Mouse (Mus musculus): Measurements from ENCODE around the gene Erbin. TPM values are rescaled to one million over a fixed set of nuclear protein-coding genes. Genes with fewer than 3 reads are reported as not detected.

Erbin gene
- total RNA-seq (2021): 10 to 100 TPM; 82.6 to 85.9 TPM

DNA sequence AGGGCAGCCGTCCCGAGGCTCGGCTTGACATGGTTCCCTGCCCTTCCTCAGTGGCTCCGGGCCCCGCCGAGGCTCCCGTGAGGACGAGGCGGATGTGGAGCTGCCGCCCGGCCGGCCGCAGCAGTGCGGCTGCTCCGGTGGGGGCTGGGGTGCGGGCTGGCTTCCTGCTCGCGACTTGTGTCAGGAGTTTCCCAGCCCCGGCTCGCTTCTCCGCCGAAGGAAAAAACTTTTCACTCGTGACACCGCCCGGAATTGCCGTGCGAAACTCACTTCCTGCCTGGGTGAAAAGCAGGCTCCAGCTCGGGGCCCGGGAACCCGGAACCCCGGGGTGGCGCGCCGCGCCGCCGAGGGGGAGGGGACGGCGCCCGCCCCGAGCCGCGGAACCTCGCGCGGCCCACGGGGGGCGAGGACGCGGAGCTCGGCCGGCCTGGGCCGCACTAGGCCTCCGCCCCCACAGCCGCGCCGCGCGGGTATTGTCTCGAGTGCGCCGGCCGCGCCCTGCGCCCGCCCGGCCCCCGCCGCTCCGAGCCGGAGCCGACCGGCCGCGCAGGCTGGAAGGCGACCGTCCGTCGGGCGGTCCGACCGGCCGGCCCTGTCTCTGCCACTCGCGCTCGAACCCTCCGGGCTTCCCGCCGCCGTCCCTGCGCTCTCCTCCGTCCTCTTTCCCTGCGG, at the start of gene Erbin:
Gene Erbin (minus strand): TSS at position 254 of the 672 bp plus-strand sequence.
- peak; percentile 84 for DNase-seq

DNA sequence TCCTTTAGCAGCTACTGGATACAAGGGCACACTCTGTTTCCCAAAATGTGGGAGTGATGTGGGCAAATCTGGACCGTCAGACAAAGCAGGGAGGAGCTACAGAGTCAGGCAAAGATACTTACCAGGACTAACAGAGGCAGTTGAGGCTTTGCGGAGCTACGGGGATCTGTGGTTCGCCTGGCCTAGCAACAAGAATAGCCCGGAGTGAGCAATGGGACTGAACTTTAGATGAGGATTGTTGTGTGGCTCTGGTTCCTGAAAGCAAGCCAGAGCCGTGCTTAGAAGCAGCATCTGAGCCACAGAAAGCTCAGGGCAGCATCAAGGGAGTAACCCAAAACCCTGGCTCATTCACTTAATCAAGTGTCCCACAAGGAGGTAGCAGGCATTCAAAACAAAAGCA, 49.6 kb upstream of the Erbin start:
- DNase-seq: no peak

DNA sequence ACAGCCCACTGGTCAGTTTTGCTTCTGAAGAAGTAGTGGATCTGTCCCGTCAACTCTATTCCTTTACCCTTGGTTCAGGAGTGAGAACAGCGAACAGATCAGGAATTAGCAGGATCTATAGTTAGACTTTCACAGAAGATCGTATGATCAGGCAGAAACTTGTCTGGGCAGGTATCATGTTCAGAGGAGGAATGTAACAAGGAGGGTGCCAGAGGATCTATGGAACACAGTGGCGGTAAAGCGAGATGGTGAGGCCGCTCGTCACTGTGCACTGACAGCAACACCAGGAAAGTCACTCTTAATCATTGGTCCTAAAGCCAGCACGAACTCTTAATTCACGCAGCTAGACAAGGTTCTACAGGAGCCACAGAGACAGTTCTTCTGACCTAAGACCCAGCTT, 47.7 kb upstream of the Erbin start:
- no peak for DNase-seq

DNA sequence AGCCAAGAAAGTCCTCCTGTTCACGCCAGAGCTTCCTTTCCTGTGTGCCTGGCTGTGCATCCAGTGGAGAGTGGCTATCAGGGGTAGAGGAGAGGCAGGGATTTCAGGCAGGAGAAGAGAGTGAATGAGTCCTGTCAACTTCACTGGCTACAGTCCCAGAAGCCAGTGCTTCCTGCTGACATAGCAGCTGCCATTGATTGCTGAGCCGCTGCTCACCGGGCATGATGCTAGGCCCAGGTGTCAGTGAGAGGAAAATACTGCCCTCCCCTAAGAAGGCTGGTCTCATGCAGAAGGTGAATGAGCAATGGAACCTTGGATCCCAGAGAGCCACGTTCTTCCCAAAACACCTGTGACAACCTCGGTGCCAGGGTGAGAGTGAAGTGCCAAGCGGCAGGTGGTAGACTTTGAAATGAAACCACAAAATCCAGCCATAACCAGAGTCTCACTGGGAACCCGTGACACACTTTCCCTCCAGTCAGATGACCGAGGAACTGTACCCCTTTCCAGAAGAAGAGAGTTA, 46.4 kb upstream of the Erbin start:
- no peak for DNase-seq

DNA sequence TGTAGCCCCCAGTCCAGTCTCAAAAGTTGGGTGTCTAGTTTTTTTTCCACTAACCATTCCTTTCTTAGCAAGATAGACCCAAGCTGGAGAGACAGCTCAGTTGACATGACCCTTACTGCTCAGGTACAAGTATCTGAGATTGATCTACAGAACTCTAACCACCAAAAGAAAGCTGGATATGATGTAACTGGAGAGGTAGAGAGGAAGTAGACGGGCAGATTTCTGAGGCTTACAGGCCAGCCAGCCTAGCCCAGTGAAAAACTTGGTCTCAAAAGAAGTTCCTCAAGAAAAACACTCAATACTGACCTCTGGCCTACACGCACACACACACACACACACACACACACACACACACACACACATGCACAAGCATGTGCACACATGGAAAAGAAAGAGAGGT, 44.9 kb upstream of the Erbin start:
- DNase-seq: no peak

DNA sequence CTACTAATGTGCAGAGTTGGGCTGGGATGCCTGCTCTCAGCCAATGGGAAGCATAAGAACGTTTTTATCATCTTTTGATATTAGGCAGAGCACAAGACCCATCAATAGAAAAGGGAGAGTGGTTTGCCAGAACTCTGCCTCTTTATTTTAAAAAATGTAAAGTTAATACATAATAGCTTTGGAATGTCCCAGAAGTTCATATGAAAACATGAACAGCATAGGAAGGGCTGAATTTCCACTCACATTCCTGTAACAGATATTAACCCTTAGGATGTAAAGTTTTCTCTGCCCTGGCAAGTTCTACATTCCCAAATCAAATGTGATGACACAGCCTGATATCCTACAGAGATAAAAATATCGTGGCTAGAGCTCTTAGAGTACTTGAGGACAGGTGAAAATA, 42.8 kb upstream of the Erbin start:
- DNase-seq: no peak

DNA sequence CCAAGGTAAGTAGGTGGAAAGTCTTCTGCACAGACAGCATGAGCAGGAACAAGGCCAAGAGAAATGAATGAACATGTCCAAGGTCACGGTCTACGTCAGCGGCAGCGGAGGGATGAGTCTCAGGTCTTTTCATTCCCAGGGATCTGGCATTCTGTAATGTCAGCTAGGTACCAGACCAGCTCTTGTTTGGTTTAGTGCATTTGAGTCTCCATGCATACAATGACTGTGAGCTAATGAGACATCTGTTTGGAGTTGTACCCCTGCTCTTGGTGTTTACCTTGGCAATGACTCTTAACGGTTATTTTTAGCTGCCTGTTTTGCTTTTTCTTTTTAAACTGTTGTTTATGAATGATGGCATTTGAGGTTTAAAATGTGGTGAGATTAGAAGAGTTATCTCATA, 39.5 kb upstream of the Erbin start:
- no peak for DNase-seq

DNA sequence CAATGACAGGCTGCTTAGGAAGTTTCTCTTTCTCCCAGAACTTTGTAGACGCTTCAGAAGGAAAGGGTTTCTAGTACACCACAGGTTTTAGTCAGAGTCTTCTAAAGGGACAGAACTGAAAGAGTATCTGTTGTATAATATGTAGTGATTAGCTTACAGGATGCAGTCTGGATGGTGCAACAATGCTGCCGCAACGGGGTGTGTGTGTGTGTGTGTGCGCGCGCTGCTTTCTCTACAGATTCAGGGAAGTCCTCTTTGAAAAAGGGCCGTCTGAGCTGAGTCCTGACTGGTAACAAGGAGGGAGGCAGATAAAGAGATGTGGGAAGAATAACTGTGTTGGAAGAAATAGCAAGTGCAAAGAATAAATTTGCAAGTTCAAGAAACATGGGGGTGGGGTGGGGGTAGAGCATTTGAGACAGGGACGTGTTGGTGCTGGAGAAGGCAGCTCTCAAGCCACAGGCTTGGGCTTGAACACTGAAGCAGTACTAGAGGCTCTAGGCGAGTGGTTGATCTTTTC, 38.4 kb upstream of the Erbin start:
- DNase-seq: no peak

DNA sequence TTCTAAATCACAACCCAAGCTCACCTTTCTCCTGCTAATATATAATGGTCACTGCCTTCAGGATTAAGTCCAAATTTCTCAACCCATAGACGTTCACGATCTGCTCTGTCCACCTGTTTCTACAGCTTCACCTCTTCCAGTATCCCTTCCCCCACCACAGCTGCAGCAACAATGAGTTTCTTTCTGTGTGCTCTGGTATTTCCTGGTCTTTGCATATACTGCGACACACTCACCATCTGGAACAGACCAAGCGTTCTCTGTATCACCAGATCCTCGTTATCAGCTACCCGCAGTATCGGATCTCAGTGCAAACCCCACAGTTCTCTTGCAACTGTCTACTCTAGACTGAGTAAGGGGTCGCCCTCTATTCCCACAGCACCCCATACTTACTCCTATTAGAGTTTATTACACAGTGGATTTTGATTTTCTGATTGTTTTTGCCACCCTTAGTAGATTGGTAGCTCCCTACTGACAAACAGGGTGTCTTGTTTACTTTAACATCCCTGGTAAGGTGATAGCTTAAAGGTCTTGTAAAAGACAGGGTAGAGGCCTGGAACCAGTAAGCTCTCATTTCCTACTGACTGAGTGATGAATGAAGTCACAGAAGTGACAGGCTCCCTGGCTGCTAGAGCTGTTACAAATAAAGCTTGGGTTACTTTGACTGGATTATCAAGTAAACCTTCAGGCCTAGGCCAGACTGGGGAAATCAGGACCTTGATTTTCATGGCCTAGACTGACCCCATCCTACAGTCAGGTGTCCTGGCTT, 37.0 kb upstream of the Erbin start:
- no peak for DNase-seq

DNA sequence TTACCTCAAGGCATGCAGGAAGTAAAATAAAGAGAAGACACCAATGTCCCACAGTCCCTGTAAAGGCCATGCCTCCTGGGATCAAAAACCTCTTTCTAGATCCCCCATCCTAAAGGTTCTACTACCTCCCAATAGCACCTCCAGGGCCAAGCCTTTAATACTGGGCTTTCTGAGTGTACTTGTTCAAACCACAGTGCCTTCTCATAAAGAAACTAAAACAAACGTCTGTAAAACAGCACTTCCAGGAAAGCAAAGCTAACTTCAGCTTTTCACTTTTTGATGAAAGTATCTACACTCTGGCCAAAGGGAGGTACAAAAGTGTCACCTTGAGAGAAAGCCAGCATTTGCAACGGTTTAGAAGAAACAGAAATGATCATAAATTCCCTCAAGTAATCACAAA, 35.3 kb upstream of the Erbin start:
- no peak for DNase-seq

DNA sequence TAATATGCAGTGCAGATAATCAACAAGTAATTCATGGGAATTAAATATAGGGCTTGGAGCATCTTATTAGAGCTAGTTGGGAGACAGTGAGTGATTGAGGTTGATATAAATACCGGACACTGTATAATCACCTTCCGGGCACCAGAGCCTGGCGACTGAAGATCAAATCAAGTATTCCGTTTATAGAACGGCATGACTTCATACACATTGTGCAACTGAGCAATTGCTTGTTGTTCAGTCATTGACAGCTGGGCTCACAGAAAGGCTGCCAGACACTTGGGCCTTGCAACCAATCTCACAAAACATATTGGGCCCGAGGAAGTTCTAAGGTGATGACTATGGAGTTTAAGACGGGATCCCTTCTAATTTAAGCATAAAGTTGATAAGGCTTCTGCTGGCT, 31.1 kb upstream of the Erbin start:
- no peak for DNase-seq

DNA sequence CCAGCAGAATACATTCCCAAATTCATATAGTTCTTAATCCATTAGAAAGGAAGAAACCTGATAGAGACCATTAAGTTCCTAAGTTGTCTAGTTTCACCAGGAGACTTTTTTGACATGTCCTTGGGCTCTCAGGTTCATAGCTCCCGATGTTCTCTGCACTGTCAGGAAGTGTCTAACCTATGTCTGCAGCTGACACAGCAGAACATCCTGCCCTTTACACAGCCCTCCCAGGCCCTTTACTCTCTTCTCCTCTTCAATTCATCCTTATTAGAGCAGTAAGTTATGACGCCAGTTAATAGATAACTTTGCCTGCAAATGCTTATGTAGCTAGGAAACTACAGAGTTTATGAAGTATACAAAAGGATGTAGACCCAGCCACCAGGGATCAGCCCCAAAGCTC, 20.5 kb upstream of the Erbin start:
- no peak for DNase-seq

DNA sequence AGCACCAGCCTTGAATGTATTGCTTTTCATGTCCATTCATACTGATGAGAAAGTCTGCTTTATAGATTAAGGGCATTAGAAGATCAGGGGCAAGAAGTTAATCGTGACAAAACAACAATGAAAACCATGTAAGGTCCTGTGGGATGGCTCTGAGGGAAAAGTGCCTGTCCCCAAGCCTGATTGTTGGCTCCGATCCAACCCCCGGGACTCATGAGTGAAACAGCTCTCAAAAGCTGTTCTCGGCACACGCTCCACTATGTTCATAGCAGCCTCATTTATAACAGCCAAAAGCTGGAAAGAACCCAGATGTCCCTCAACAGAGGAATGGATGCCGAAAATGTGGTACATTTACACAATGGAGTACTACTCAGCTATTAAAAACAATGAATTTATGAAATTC, 4.3 kb upstream of the Erbin start:
- DNase-seq: peak; percentile 39

DNA sequence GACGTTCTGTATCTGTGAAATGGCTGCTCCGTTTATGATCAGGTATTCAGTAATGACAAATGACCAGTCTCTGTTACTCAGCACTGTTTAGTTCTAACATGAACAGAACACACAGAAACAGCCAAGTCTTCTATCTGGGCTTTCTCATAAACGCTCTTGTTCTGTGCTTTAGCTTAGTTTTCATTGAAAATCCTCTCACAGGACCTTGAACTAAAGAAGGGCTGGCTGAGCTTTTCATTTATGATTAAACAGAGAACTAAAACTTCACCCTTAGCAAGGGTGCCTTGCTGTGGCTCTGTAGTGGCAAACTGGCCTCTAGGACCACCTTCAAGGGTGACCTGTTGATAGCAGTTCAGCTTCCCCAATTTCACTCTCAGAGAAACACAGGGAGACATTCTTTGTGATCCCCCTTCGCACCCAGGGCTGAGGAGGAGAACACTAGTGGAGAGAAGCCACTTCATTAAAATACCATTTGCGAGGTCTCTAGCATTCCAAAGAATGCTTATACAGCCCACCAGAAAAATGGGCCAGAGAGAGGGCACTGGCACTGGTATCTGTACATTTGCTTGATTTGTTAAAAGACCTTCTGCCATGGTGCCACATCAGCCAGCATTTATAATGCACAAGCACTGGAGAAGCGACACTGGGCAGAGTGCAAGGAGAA, 3.2 kb upstream of the Erbin start:
- no peak for DNase-seq

DNA sequence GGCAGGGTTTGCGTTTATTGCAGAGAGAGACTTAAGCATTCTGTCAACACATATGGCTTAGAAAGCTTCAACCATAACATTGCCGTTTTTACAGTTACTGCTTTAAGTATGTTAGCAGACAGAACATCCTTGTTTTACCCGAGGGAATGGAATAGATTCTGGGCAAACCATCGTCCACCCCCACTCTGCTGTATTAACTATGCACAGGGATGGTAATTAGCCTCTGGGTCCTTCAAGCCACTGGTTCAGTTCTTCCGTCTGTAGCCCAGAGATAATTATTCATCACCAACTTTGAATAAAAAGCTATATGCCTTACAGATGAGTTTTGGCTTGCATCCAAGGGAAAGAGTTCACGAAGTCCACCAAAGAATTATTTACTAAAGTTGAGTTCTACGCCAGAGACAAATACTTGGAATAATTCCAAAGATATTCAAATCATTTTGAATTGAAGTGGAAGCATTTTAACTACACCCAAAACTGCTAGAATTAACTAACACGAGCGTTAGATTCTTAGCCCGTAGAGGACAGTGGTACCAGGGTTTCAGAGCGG, 1.6 kb upstream of the Erbin start:
- no peak for DNase-seq

DNA sequence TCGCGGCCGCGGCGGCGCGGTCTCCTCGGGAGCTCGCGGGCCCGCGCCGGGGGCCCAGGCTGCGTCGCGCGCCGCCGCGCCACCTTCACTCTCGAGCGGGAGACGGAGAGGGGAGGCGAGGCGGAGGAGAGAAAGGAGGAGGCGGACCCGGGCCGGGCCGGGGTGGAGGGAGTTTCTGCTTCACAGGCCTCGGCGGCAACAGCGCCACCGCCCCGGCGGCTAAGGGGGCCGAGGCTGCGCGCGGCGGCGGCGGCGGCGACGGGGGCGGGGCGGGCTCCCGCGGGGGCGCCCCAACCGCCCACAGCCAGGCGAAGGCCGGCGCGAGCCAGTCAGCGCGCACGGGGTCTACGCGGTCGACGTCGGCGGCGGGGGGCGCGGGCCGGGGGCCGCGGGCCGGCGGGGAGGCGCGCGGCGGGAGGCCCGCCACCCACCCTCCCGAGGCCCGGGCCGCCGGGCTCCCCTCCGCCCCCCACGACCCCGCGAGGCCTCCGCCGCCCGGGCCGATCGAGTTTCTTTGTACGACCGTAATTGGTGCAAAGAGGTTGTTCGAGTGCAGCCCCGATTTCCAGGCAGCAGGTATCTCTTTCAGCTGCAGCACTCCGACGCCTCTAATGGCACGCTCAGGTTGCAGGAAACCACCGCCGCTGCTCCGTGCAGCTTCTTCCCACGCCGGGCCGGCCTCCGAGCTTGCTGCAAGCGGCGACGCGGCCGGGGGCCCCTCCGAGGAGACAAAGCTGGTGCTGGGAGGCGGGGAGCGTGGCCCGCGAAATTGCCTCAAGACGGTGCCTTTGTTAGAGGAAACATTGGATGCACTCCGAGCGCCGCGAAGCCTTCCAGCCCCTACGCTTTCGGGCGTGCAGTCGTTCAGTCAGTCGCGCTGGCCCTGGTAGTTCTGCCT, 868 bp upstream of the Erbin start:
- DNase-seq: peak; percentile 90

DNA sequence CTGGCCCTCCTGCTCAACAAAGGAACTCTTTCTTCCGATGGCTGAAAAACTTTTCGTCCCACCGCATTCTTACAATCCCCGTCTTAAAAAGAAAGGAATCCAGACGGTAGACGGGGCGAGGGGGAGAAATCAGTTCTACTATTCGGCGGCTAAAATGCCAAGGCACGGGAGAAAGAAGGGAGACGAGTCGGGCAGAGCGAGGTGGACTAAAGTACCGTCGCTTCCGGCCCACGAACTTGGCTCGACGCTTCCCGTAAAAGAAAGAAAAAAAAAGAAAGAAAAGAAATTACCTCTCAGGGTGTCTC, 406 bp downstream of the Erbin start:
- DNase-seq: no peak

DNA sequence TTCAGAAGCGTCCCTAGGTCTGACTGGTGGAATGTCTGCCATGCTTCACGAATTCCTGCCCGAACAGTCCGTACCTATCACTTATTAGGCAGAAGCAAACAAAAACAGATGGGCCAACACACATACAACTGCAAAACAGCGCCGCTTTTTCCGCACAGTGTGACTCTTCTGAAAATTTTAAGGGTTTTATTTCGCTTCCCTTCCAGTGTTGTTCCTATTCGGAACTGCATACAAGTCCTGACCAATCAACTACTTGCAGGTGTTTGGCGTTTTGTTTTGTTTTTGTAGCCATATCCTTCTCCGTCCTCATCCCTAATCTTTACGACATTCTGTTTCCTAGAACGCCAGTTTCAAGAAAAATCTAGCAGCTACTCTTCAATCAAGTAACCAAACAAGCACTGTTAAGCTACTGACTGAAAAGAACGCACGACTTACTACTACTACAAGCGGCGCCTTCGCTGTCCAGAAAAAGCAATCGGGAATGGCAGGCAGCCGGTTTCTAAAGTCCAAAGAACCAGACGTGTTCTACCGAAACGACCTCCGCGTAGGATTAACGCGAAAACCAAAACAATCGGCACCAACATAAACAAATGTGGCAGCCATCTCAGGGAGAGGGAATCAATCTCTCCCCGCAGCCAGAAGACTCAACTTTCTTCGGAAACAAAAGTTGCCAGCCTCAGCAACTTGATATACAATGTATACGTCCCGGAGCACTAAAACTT, 919 bp downstream of the Erbin start:
- peak; percentile 39 for DNase-seq

DNA sequence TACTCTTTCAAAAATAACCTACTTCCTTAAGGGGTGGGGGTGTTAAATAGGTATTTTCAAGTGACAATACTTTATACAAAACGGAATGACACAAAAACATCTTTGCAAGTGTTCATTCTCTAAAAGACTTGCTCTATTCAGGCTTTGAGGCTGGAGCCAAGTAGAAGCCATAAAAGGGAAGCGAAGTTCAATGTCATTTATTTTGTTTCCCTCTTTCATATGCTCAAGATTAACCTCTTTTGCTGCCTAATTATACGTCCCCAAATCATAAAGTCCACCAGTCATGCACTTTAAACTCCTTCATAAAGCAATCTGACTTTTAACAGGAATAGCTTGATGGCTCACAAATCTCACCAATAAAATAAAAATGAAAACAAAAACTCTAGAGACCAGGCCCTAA, 1.9 kb downstream of the Erbin start:
- DNase-seq: no peak

DNA sequence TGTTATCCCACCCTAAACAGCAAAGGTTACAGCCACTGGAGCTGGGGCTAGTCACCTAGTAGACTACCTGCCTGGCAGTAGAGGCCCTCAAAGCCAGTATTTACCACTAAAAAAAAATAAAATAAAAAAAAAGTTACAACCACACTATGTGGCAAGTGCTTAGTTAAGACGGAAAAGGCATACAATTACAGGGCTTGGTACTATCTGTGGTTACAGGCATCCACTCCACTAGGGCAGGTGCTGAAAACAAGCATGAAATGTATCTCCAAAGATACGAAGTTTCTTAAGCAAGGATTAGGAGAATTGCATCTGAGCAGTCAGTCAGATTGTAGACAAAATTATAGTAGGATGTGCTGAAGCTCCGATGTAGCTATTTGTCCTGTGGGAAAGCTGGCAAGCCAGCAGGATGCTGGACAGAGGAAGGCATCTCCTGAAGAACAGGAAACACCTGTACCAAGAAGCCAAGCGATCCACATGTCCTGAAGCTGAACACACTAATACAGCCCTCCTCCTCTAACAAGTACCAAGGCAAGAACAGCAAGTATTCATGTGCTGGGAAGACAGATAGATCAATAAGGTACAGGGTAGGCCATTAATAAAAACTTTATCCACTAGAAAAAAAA, 6.1 kb downstream of the Erbin start:
- DNase-seq: no peak

DNA sequence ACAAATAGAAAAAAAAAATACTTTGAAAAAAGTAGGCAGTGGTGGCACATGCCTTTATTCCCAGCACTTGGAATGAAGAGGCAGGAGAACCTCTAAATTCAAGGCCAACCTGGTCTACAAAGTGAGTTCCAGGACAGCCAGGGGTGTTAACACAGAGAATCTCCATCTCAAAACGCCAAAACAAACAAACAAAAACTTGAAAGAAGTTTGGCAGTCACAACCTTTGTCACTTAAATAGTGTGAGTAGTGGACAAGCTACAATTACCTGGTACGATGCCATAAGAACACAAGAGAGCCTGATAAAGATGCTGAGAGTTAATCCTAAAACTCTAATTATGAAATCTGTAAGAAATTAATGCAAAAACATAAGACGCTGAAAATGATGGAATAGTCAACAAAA, 8.0 kb downstream of the Erbin start:
- DNase-seq: no peak

All from heart, postnatal 4 days (tissue).